Mouse (Mus musculus): ENCODE data around the gene Atraid. TPM values are rescaled to one million over a fixed set of nuclear protein-coding genes. Genes with fewer than 3 reads are reported as not detected.

Atraid gene
- polyA plus RNA-seq, 1 experiment from 2014 or later: 72.4 TPM

- Histone ChIP-seq H3K27ac (ENCODE audit: low read depth, low read length) (no peak overlapping the region), H3K4me2 (no peak overlapping the region), H3K4me3 (ENCODE audit: low read depth, low read length) (no peak overlapping the region), H3K27me3 (replicated peaks; ENCODE audit: control insufficient read depth, insufficient read depth, low read length) (no peaks in the 10 kb centered on the region), H3K9me3 (ENCODE audit: control insufficient read depth, low read length) (no peaks in the 10 kb centered on the region), H3K36me3 (ENCODE audit: control insufficient read depth, insufficient read depth, low read length) (peaks cover 89% of the 10 kb centered on the region), H3K4me1 (replicated peaks; ENCODE audit: control insufficient read depth, insufficient read depth, low read length) (no peaks in the 10 kb centered on the region), H3K9ac (ENCODE audit: low read depth, low read length) (no peak overlapping the region)
- DNase-seq (ENCODE audit: low spot score) (no peak), ATAC-seq (replicated peaks; ENCODE audit: low FRiP score) (no peak)
- WGBS: 74% methylated on average over 2 of the region's 2 CpGs
Observed at GRCm38 (mm10) chr5:31071059-31071458, 22.9 kb downstream of the Atraid start.

DNA sequence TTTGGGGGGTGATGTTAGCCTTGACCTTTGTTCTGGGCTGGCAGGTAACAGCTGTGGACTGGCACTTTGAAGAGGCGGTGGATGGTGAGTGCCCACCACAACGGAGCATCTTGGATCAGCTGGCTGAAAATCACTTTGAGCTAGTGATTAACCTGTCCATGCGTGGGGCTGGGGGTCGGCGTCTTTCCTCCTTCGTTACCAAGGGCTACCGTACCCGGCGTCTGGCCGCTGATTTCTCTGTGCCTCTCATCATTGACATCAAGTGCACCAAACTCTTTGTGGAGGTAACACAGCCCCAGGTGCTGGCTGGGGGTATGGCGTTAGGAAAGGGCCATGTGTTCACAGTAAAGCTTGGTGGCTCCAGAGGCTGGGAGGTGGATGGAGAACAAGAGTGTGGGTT is 23.7 kb downstream of the Atraid start:
- 90% methylated on average over 11 of the region's 11 CpGs for WGBS
- Histone ChIP-seq H3K36me3 (ENCODE audit: control insufficient read depth, insufficient read depth, low read length) (peaks cover 90% of the 10 kb centered on the region), H3K27ac (ENCODE audit: low read depth, low read length) (no peak overlapping the region), H3K4me2 (no peak overlapping the region), H3K4me1 (replicated peaks; ENCODE audit: control insufficient read depth, insufficient read depth, low read length) (no peaks in the 10 kb centered on the region), H3K4me3 (ENCODE audit: low read depth, low read length) (no peak overlapping the region), H3K9ac (ENCODE audit: low read depth, low read length) (no peak overlapping the region), H3K9me3 (ENCODE audit: control insufficient read depth, low read length) (no peaks in the 10 kb centered on the region), H3K27me3 (replicated peaks; ENCODE audit: control insufficient read depth, insufficient read depth, low read length) (no peaks in the 10 kb centered on the region)
- ATAC-seq (replicated peaks; ENCODE audit: low FRiP score): no peak
- no peak for DNase-seq (ENCODE audit: low spot score)

- H3K9ac ChIP-seq (ENCODE audit: low read depth, low read length): no peak overlapping the region
- H3K27me3 ChIP-seq (replicated peaks; ENCODE audit: control insufficient read depth, insufficient read depth, low read length): no peaks in the 10 kb centered on the region
- WGBS: 93% methylated on average over 12 of the region's 12 CpGs
- ATAC-seq (replicated peaks; ENCODE audit: low FRiP score) (no peak), DNase-seq (ENCODE audit: low spot score) (no peak)
- no peak overlapping the region for H3K4me2 ChIP-seq
- no peak overlapping the region for H3K4me3 ChIP-seq (ENCODE audit: low read depth, low read length)
- H3K4me1 ChIP-seq (replicated peaks; ENCODE audit: control insufficient read depth, insufficient read depth, low read length): no peaks in the 10 kb centered on the region
- no peaks in the 10 kb centered on the region for H3K9me3 ChIP-seq (ENCODE audit: control insufficient read depth, low read length)
- no peak overlapping the region for H3K27ac ChIP-seq (ENCODE audit: low read depth, low read length)
- peaks cover 89% of the 10 kb centered on the region for H3K36me3 ChIP-seq (ENCODE audit: control insufficient read depth, insufficient read depth, low read length)
Observed at GRCm38 (mm10) chr5:31073176-31073575, 25.1 kb downstream of the Atraid start.

DNA sequence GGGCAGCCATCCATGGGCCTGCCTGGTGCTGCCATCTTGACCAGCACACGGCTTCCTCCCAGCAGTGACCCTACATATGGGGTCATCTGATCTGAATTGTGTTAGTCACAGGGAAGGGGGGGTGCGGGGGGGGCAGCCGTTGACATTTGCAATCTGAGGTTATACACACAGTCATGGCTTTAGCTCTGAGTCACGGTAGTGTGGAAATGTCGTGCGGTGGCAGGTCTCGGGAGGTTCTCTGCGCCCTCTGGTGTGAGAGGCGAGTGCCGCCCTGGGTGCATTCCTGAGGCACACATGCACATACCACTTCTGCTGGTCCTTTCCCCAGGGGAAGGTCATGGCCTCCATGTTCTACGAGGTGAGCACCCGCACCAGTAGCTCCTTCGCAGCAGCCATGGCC is 28.2 kb downstream of the Atraid start:
- no peaks in the 10 kb centered on the region for H3K9me3 ChIP-seq (ENCODE audit: control insufficient read depth, low read length)
- ATAC-seq (replicated peaks; ENCODE audit: low FRiP score) (no peak), DNase-seq (ENCODE audit: low spot score) (no peak)
- H3K9ac ChIP-seq (ENCODE audit: low read depth, low read length): no peak overlapping the region
- peaks cover 72% of the 10 kb centered on the region for H3K36me3 ChIP-seq (ENCODE audit: control insufficient read depth, insufficient read depth, low read length)
- no peaks in the 10 kb centered on the region for H3K4me1 ChIP-seq (replicated peaks; ENCODE audit: control insufficient read depth, insufficient read depth, low read length)
- no peak overlapping the region for H3K27ac ChIP-seq (ENCODE audit: low read depth, low read length)
- H3K4me3 ChIP-seq (ENCODE audit: low read depth, low read length): no peak overlapping the region
- WGBS: 87% methylated on average over 13 of the region's 13 CpGs
- no peaks in the 10 kb centered on the region for H3K27me3 ChIP-seq (replicated peaks; ENCODE audit: control insufficient read depth, insufficient read depth, low read length)
- no peak overlapping the region for H3K4me2 ChIP-seq

DNA sequence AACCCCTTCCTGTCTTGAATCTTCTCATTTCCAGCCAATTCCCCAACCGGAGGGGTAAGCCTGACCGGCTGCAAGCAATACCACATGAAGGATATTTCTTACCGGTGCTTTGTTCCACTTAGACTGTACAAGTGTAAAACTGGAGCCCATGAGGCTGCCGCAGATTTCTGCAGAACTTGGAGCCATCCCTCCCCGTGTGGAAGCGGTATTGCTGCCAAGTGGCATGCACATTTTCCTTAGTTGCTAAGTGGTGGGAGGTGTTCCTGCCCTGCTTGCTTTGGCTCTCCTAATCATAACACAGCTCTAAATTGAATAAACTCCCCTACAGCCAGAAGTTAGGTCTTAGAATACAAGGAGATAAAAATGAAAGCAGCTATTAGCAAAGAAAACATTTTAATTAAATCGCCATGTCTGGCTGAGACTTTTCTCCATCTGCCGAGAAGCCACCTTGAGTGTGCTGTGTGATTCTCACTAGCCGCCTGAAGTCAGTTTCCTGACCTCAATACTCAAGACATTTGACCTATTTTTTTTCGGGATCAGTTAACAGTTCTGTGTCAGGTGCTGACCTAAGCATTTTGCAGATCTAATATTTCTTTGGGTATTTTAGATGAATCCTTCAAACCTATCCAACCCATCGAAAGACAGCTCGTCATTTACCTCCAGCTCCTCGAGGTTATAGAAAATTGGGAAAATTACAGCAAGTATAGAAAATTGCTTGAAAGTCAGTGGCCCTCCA is 32.1 kb downstream of the Atraid start:
- DNase-seq (ENCODE audit: low spot score) (no peak), ATAC-seq (replicated peaks; ENCODE audit: low FRiP score) (no peak)

DNA sequence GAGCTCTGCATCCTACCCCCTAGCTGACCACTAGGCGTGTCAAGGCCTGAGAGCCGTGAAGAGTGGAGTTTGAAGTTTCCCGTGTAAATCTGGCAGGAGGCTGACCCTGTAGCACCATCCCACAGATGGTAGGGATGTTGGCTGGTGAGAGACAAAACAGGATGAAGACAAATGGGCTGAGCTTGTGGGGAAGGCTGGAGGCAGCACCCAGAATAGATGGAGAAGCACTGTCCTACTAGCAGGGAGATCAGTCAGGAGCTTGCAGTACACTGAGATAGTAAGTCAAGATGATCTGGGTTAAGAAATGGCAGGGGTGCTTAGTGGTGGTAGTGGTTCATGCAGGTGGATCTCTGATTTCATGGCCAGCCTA is 32.7 kb downstream of the Atraid start:
- WGBS: 61% methylated on average over 3 of the region's 3 CpGs
- Histone ChIP-seq H3K27me3 (replicated peaks; ENCODE audit: control insufficient read depth, insufficient read depth, low read length) (no peaks in the 10 kb centered on the region), H3K4me3 (ENCODE audit: low read depth, low read length) (no peak overlapping the region), H3K36me3 (ENCODE audit: control insufficient read depth, insufficient read depth, low read length) (peaks cover 31% of the 10 kb centered on the region), H3K9me3 (ENCODE audit: control insufficient read depth, low read length) (no peaks in the 10 kb centered on the region), H3K4me1 (replicated peaks; ENCODE audit: control insufficient read depth, insufficient read depth, low read length) (peaks cover 11% of the 10 kb centered on the region), H3K4me2 (no peak overlapping the region), H3K9ac (ENCODE audit: low read depth, low read length) (no peak overlapping the region), H3K27ac (ENCODE audit: low read depth, low read length) (no peak overlapping the region)
- ATAC-seq (replicated peaks; ENCODE audit: low FRiP score): no peak
- no peak for DNase-seq (ENCODE audit: low spot score)

More for the DNA sequence above, 32.1 kb downstream of the Atraid start:
- Histone ChIP-seq H3K27me3 (replicated peaks; ENCODE audit: control insufficient read depth, insufficient read depth, low read length) (no peaks in the 10 kb centered on the region), H3K9ac (ENCODE audit: low read depth, low read length) (no peak overlapping the region), H3K27ac (ENCODE audit: low read depth, low read length) (no peak overlapping the region), H3K4me1 (replicated peaks; ENCODE audit: control insufficient read depth, insufficient read depth, low read length) (peaks cover 11% of the 10 kb centered on the region), H3K4me3 (ENCODE audit: low read depth, low read length) (no peak overlapping the region), H3K36me3 (ENCODE audit: control insufficient read depth, insufficient read depth, low read length) (peaks cover 36% of the 10 kb centered on the region), H3K4me2 (no peak overlapping the region), H3K9me3 (ENCODE audit: control insufficient read depth, low read length) (no peaks in the 10 kb centered on the region)
- 79% methylated on average over 13 of the region's 13 CpGs for WGBS

GRCm38 (mm10) chr5:31081386-31081785 is 33.3 kb downstream of the Atraid start:
- H3K9me3 ChIP-seq (ENCODE audit: control insufficient read depth, low read length): no peaks in the 10 kb centered on the region
- H3K27me3 ChIP-seq (replicated peaks; ENCODE audit: control insufficient read depth, insufficient read depth, low read length): peaks cover 1% of the 10 kb centered on the region; the same call in 1 of the 2 replicates
- H3K9ac ChIP-seq (ENCODE audit: low read depth, low read length): no peak overlapping the region
- H3K27ac ChIP-seq (ENCODE audit: low read depth, low read length): no peak overlapping the region
- DNase-seq (ENCODE audit: low spot score): no peak
- 68% methylated on average over 3 of the region's 3 CpGs for WGBS
- H3K36me3 ChIP-seq (ENCODE audit: control insufficient read depth, insufficient read depth, low read length): peaks cover 25% of the 10 kb centered on the region
- no peak for ATAC-seq (replicated peaks; ENCODE audit: low FRiP score)
- H3K4me1 ChIP-seq (replicated peaks; ENCODE audit: control insufficient read depth, insufficient read depth, low read length): peaks cover 11% of the 10 kb centered on the region
- H3K4me3 ChIP-seq (ENCODE audit: low read depth, low read length): no peak overlapping the region
- no peak overlapping the region for H3K4me2 ChIP-seq

GRCm38 (mm10) chr5:31082355-31082754 is 34.2 kb downstream of the Atraid start:
- H3K9ac ChIP-seq (ENCODE audit: low read depth, low read length): no peak overlapping the region
- ATAC-seq (replicated peaks; ENCODE audit: low FRiP score): peak; percentile 60
- WGBS: 15% methylated on average over 5 of the region's 5 CpGs
- H3K36me3 ChIP-seq (ENCODE audit: control insufficient read depth, insufficient read depth, low read length): peaks cover 16% of the 10 kb centered on the region
- peak; percentile 57 for DNase-seq (ENCODE audit: low spot score)
- peaks cover 11% of the 10 kb centered on the region for H3K4me1 ChIP-seq (replicated peaks; ENCODE audit: control insufficient read depth, insufficient read depth, low read length)
- no peak overlapping the region for H3K27ac ChIP-seq (ENCODE audit: low read depth, low read length)
- no peak overlapping the region for H3K4me3 ChIP-seq (ENCODE audit: low read depth, low read length)
- peak overlapping the region; percentile 43 for H3K4me2 ChIP-seq
- no peaks in the 10 kb centered on the region for H3K9me3 ChIP-seq (ENCODE audit: control insufficient read depth, low read length)
- H3K27me3 ChIP-seq (replicated peaks; ENCODE audit: control insufficient read depth, insufficient read depth, low read length): peaks cover 5% of the 10 kb centered on the region

- peaks cover 9% of the 10 kb centered on the region for H3K36me3 ChIP-seq (ENCODE audit: control insufficient read depth, insufficient read depth, low read length)
- no peak overlapping the region for H3K9ac ChIP-seq (ENCODE audit: low read depth, low read length)
- peaks cover 11% of the 10 kb centered on the region for H3K4me1 ChIP-seq (replicated peaks; ENCODE audit: control insufficient read depth, insufficient read depth, low read length)
- no peak for ATAC-seq (replicated peaks; ENCODE audit: low FRiP score)
- H3K27ac ChIP-seq (ENCODE audit: low read depth, low read length): no peak overlapping the region
- H3K9me3 ChIP-seq (ENCODE audit: control insufficient read depth, low read length): no peaks in the 10 kb centered on the region
- DNase-seq (ENCODE audit: low spot score): no peak
- peak overlapping the region; percentile 43 for H3K4me2 ChIP-seq
- WGBS: 8% methylated on average over 12 of the region's 12 CpGs
- H3K4me3 ChIP-seq (ENCODE audit: low read depth, low read length): no peak overlapping the region
- peaks cover 10% of the 10 kb centered on the region for H3K27me3 ChIP-seq (replicated peaks; ENCODE audit: control insufficient read depth, insufficient read depth, low read length)
Observed at GRCm38 (mm10) chr5:31082935-31083625, 35.0 kb downstream of the Atraid start.
